Mouse (Mus musculus) olfactory bulb, adult 2 months (tissue): ENCODE data around the gene Xrcc3. TPM values are rescaled to one million over a fixed set of nuclear protein-coding genes. Genes with fewer than 3 reads are reported as not detected.

Experiments used
- H3K27ac ChIP-seq: fragments of 200-500 bp; 2 replicates; pipeline ENCODE4 v1.5.1; 2012; ENCODE audit warnings: low read depth, low read length; ENCODE audit not compliant: insufficient read depth
- H3K4me1 ChIP-seq: fragments of 200-500 bp; 2 replicates; pipeline ENCODE4 v1.6.1; 2012; ENCODE audit warnings: low read length; ENCODE audit not compliant: control insufficient read depth, insufficient read depth
- H3K4me3 ChIP-seq: fragments of 200-500 bp; 2 replicates; pipeline ENCODE4 v1.5.1; 2012; ENCODE audit warnings: mild to moderate bottlenecking, low read depth, low read length, moderate library complexity; ENCODE audit not compliant: insufficient read depth
- CTCF ChIP-seq: fragments of 200-500 bp; IDR thresholded peaks from 2 replicates; pipeline ENCODE4 v1.5.1; 2012; ENCODE audit warnings: low read depth, mild to moderate bottlenecking, low read length, moderate library complexity; ENCODE audit not compliant: insufficient read depth
- POLR2A ChIP-seq: fragments of 200-500 bp; IDR thresholded peaks from 2 replicates; pipeline ENCODE4 v1.6.1; 2012; ENCODE audit warnings: mild to moderate bottlenecking, low read depth, low read length, moderate library complexity; ENCODE audit not compliant: insufficient read depth
- WGBS: fragments of 180-500 bp; shearing (Covaris S2); methylation state at CpG from one replicate; pipeline ENCODE4 v1.1.7; 2018; 5-methylcytosine and 5-hydroxymethylcytosine counted together
- polyA plus RNA-seq: library from polyadenylated mRNA; stranded (reverse); fragments of >200 nt; gene quantifications from 2 replicates; pipeline ENCODE4 v1.2.4, GENCODE M21; 2012; ENCODE audit warnings: low replicate concordance; ENCODE audit not compliant: missing spikeins, insufficient read depth, insufficient read length

The Xrcc3 gene
- polyA plus RNA-seq, 1 experiment = not detected

DNA sequence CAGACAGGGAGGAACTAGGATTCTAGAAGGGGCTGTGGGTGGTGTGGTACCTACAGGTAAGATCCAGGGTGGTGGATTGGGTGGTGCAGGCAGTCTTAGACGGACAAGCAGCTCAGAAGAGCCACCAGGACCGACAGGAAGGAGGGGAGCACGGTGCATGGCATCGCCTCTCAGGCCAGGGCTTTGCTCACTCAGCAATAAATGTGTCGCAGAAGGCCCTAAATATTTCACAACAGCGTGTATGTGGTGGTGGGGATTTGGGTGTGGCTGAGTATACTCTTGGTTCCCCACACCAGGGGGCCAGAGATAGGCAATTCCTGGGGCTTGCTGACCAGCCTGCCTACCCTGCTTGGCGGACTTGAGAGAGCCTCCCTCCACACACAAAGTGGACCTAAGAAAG lies 7.0 kb upstream of the Xrcc3 start:
- 93% methylated on average over 7 of the region's 7 CpGs for WGBS
- H3K4me1 ChIP-seq = peaks cover 24% of the 10 kb centered on the region
- H3K27ac ChIP-seq = no peak overlapping the region
- no peak for TF ChIP-seq CTCF
- no peak for TF ChIP-seq POLR2A
- H3K4me3 ChIP-seq = no peak overlapping the region

DNA sequence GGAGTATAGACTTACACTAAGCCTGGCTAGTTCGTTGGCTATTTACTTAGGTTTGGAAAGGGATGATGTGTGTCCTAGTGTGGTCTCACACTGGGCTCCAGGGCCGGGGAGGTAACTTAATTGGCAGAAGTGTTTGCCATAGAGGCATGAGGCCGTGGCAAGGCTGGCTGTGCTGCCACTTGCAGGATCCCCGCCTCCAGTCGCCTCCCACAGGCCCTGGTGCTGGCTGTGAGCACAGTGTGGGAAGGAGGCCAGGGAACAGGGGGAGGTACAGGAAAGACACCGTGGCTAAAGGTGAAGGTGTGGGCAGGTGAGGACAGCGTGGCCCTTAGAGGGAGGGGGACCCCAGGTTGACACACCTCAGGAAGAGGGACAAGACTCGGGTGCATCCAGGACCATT lies 6.3 kb upstream of the Xrcc3 start:
- no peak for TF ChIP-seq POLR2A
- no peak for TF ChIP-seq CTCF
- Histone ChIP-seq H3K4me1 (peaks cover 31% of the 10 kb centered on the region), H3K27ac (no peak overlapping the region), H3K4me3 (no peak overlapping the region)
- WGBS = 43% methylated on average over 8 of the region's 8 CpGs

DNA sequence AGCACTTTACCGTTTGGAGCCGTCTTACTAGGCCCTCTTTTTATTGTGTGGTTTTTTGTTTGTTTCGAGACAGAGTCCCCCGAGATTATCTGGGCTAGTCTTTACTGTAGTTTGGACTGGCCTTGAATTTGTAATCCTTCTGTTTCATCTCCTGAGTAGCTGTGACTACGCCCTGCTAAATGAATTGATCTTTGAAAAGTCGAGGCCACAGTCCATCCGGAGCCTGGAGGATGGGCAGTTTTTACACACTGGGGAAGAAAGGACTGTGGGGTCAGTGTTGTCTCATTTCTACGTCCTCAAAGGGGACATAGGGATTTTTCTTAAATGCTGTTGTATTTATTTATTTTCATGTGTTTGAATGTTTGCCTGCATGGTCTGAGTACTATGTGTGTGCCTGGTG lies 4.3 kb upstream of the Xrcc3 start:
- H3K4me3 ChIP-seq = no peak overlapping the region
- no peak overlapping the region for H3K27ac ChIP-seq
- WGBS = 84% methylated on average over 8 of the region's 8 CpGs

DNA sequence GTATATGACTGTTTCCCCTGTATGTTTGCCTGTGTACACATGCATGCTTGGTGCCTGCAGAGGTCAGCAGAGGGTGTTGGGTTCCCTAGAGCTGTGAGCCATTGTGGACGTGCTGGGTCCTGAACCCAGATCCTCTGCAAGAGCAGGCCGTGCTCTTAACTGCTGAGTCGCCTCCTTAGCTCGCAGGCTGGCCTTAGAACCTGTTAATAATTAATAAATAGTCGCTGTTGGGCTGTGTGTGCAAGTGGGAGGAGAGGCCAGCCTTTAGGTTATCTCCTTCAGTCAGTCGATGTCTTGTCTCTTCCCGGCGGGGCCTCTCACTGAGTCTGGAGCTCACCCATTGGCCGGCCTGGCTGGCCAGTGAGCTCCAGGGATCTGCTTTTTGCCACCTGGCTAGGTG lies 3.3 kb upstream of the Xrcc3 start:
- Histone ChIP-seq H3K4me1 (peaks cover 35% of the 10 kb centered on the region), H3K27ac (no peak overlapping the region), H3K4me3 (no peak overlapping the region)
- TF ChIP-seq POLR2A (no peak), CTCF (no peak)
- WGBS = 83% methylated on average over 9 of the region's 9 CpGs

More for the DNA sequence above, 4.3 kb upstream of the Xrcc3 start:
- TF ChIP-seq CTCF (no peak), POLR2A (no peak)
- peaks cover 36% of the 10 kb centered on the region for H3K4me1 ChIP-seq

DNA sequence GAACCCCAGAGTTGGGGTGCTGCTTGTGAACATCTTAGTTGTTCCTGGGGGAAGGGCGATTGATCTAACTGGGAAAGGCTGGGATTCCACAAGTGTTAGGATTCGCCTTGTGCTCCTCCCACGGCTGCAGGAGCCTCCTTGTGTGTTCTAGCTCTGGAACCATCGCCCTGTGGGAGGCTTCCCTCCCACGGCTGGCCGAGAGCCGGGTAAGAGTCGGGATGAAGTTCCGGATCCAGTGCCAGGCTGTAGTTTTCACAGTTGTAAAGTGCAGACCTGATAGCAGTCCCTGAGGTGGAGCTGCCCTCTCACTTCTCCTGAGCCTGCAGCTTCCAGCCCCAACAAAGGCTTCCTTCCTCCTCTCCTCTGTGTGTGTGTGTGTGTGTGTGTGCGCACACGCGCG lies 2.9 kb upstream of the Xrcc3 start:
- 43% methylated on average over 13 of the region's 13 CpGs for WGBS
- Histone ChIP-seq H3K27ac (no peak overlapping the region), H3K4me3 (no peak overlapping the region), H3K4me1 (peaks cover 32% of the 10 kb centered on the region)
- no peak for TF ChIP-seq CTCF
- TF ChIP-seq POLR2A = no peak

DNA sequence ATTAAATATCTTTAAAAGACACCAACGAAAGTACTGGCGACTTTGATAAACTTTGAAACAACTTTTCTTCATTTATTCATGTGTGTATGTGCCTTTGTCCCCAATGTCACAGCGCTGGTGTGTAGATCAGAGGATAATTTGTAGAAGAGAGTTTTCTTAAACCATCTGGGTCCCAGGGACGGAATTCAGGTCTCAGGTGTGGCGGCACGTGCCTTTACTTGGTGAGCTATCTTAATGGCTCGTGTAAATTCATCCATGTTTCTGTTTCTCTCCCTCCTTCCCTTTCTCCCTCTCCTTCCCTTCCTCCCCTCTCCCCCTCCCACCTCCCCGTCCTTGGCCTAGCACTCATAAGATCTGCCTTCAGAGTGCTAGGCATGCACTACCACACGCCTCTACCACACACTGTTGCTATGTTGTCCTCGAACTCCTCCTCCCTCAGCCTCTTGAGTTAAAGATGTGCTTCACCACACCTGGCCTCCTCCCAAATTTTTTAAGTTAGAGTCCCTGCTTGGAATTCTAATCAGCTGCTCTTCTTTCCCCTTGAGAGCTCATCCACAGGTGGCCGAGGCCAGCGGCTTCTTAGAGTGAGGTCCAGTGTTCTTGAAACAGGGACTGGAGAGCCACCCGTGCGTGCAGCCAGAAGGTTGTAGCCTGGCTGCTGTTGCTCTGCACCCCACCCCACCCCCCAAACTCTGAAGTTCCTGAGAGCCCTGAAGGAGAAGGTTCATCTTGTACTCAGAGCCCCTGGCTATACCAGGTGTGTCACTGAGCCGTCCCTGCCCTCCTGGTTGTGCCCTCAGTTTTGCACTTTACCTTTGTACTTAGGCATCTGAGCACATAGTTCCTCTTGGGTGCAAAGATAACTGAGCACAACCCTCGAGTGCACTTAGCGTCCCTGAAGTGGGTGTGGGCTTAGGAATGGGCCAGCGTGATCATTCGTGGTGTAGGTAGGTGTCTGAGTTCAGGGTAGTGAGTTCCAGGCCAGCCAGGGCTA lies 1.4 kb upstream of the Xrcc3 start:
- WGBS = 27% methylated on average over 19 of the region's 19 CpGs
- Histone ChIP-seq H3K4me1 (peaks cover 34% of the 10 kb centered on the region), H3K27ac (no peak overlapping the region), H3K4me3 (peak overlapping the region; percentile 65; the same call in 1 of the 2 replicates)
- TF ChIP-seq POLR2A (no peak), CTCF (no peak)

DNA sequence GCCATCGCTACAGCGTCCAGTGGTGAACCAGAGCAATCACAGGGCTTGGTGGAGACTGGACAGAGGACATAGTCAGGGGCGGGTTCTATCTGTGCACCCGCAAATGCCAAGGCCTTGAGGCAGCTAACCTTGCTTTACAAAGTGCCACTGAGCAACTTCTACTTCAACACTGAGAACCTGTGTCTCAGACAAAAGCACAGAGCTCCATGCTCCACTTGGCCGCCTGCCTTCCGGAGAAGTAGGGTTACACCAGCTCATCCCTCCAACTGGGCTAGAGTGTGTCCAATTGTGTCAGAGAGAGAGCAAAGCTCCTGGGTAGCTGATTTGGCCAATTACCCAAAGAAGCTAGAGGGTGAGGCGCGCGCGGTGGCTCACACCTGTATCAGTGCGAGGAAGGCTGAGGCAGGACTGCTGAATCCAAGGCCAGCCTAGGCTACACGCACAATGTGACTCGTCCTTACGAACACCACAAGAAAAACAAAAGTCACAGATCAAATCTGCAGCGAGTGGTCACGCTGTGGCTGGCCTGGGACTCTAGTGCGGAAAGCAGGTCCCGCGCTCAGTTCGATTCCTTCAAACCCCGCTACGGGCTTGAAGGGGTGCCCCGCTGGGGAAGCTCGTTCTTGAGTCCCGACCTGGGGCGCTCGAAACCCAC lies 435 bp downstream of the Xrcc3 start:
- TF ChIP-seq CTCF (no peak), POLR2A (no peak)
- 5% methylated on average over 27 of the region's 27 CpGs for WGBS
- no peak overlapping the region for H3K27ac ChIP-seq
- peaks cover 44% of the 10 kb centered on the region for H3K4me1 ChIP-seq
- peak overlapping the region; percentile 58 for H3K4me3 ChIP-seq

DNA sequence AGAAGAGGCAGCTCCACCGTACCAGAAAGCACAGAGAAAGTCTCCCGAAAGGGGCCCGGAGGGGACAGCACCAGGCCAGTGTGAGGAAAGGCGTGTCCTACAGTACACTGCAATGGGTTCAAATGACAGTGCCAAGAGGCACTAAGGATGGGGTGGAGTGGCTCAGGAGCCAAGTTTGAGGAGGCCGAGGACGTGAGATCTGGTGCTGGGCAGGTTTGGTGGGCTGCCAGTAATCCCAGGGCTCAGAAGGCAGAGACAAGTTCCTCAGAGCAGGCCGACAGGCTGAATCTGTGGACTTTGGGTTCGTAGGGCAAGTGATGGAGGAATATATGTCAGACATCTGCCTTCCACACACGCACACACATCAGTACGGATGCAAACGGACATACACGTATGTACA lies 1.1 kb downstream of the Xrcc3 start:
- WGBS = 53% methylated on average over 12 of the region's 12 CpGs
- peaks cover 44% of the 10 kb centered on the region for H3K4me1 ChIP-seq
- H3K27ac ChIP-seq = no peak overlapping the region
- no peak overlapping the region for H3K4me3 ChIP-seq
- TF ChIP-seq POLR2A = no peak
- TF ChIP-seq CTCF = no peak

DNA sequence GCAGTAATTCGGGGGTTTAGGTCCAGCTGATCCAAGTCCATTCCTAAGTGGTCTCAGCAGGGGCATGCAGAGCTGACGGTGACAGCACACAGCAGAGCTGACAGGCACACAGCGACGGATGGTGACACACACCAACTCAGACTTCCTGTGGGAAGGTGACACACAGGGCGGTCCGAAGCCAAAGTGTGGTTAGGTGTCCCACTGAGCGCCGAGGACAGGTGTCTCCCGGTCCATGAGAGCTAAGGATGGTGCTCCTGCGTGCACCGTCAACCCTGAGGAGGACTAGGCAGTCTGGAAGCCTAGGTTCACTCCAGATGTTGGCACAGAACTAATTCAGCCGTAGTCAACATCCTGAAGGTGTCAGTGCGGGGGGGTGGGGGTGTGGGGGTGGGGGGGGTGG lies 1.6 kb downstream of the Xrcc3 start:
- Histone ChIP-seq H3K4me1 (peaks cover 43% of the 10 kb centered on the region), H3K27ac (no peak overlapping the region), H3K4me3 (no peak overlapping the region)
- no peak for TF ChIP-seq CTCF
- TF ChIP-seq POLR2A = no peak
- WGBS = 90% methylated on average over 13 of the region's 13 CpGs
